Mouse (Mus musculus): Measurements from ENCODE around the gene 9230112D13Rik. TPM values are rescaled to one million over a fixed set of nuclear protein-coding genes. Genes with fewer than 3 reads are reported as not detected.

The 9230112D13Rik gene
- not detected in 2 replicates for polyA plus RNA-seq (2015; fragmentation: Nextera tagmentation; extraction: Ambion mirVana)

GRCm38 (mm10) chr14:34522701-34523100 is at the start of gene 9230112D13Rik:
TSS of gene 9230112D13Rik (minus strand) at chr14:34522801.
- WGBS = 62% methylated on average over 8 of the region's 8 CpGs
- H3K27me3 ChIP-seq = peaks cover 42% of the 10 kb centered on the region
- H3K4me1 ChIP-seq = peaks cover 4% of the 10 kb centered on the region; the same call in 1 of the 2 replicates
- H3K4me2 ChIP-seq = no peak within 1 kb of the TSS
- no peak within 1 kb of the TSS for H3K4me3 ChIP-seq
- no peak within 1 kb of the TSS for H3K9ac ChIP-seq
- no peak within 1 kb of the TSS for H3K27ac ChIP-seq
- no peak for ATAC-seq (ENCODE audit: borderline replicate concordance, extremely low read depth, low FRiP score, low TSS enrichment)
- no peaks in the 10 kb centered on the region for H3K9me3 ChIP-seq
- H3K36me3 ChIP-seq = no peaks in the 10 kb centered on the region

GRCm38 (mm10) chr14:34571610-34572387 is 49.2 kb upstream of the 9230112D13Rik start:
- WGBS = 79% methylated on average over 17 of the region's 17 CpGs
- H3K4me1 ChIP-seq = 0 out of 2 replicates have a peak, but pooled peaks cover 10% of the 10 kb centered on the region
- no peak for ATAC-seq (ENCODE audit: borderline replicate concordance, extremely low read depth, low FRiP score, low TSS enrichment)
- H3K4me3 ChIP-seq = no peak overlapping the region
- no peaks in the 10 kb centered on the region for H3K36me3 ChIP-seq
- no peaks in the 10 kb centered on the region for H3K9me3 ChIP-seq
- H3K27me3 ChIP-seq = no peaks in the 10 kb centered on the region
- no peak overlapping the region for H3K9ac ChIP-seq
- no peak overlapping the region for H3K27ac ChIP-seq
- no peak overlapping the region for H3K4me2 ChIP-seq

DNA sequence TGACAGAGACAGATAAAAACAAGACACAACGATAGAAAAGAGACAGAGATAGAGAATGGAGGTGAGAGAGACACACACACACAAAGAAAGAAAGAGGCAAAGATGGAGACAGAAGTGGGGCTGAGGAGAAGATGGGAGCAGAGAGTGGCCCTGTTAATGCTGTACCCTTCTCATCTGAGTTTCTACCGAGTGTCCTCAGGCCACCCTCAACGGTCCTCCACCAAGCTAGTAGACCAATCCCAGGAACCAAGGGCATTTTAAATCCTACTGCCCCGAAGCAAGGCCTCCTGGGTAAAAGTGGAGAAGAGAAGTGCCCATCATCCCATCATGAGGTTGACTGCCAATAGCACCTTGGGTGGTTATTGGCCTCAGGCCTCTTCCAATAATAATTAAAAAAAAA is 48.3 kb upstream of the 9230112D13Rik start:
- H3K4me2 ChIP-seq = no peak overlapping the region
- no peak overlapping the region for H3K9ac ChIP-seq
- no peak overlapping the region for H3K4me3 ChIP-seq
- no peak for ATAC-seq (ENCODE audit: borderline replicate concordance, extremely low read depth, low FRiP score, low TSS enrichment)
- no peaks in the 10 kb centered on the region for H3K27me3 ChIP-seq
- H3K36me3 ChIP-seq = no peaks in the 10 kb centered on the region
- H3K4me1 ChIP-seq = peaks cover 16% of the 10 kb centered on the region; the same call in 1 of the 2 replicates
- no peaks in the 10 kb centered on the region for H3K9me3 ChIP-seq
- WGBS = 69% methylated on average over 4 of the region's 4 CpGs
- no peak overlapping the region for H3K27ac ChIP-seq

- Histone ChIP-seq H3K4me3 (no peak overlapping the region), H3K9ac (no peak overlapping the region)
These were observed 47.7 kb upstream of the 9230112D13Rik start for GRCm38 (mm10) chr14:34570294-34570693.

GRCm38 (mm10) chr14:34569534-34570194 is 47.1 kb upstream of the 9230112D13Rik start:
- 30% methylated on average over 27 of the region's 27 CpGs for WGBS
- peaks cover 24% of the 10 kb centered on the region; the same call in 1 of the 2 replicates for H3K4me1 ChIP-seq
- no peak for ATAC-seq (ENCODE audit: borderline replicate concordance, extremely low read depth, low FRiP score, low TSS enrichment)
- no peaks in the 10 kb centered on the region for H3K9me3 ChIP-seq
- H3K9ac ChIP-seq = no peak overlapping the region
- H3K27me3 ChIP-seq = no peaks in the 10 kb centered on the region
- H3K27ac ChIP-seq = no peak overlapping the region
- H3K4me3 ChIP-seq = peak overlapping the region; percentile 22
- H3K4me2 ChIP-seq = peak overlapping the region; percentile 52
- H3K36me3 ChIP-seq = no peaks in the 10 kb centered on the region

More at GRCm38 (mm10) chr14:34570294-34570693, 47.7 kb upstream of the 9230112D13Rik start:
- Histone ChIP-seq H3K9me3 (no peaks in the 10 kb centered on the region), H3K27me3 (no peaks in the 10 kb centered on the region), H3K36me3 (no peaks in the 10 kb centered on the region), H3K4me1 (peaks cover 22% of the 10 kb centered on the region; the same call in 1 of the 2 replicates), H3K4me2 (peak overlapping the region; percentile 52), H3K27ac (no peak overlapping the region)
- no peak for ATAC-seq (ENCODE audit: borderline replicate concordance, extremely low read depth, low FRiP score, low TSS enrichment)
- WGBS = under 1% methylated on average over 6 of the region's 6 CpGs

DNA sequence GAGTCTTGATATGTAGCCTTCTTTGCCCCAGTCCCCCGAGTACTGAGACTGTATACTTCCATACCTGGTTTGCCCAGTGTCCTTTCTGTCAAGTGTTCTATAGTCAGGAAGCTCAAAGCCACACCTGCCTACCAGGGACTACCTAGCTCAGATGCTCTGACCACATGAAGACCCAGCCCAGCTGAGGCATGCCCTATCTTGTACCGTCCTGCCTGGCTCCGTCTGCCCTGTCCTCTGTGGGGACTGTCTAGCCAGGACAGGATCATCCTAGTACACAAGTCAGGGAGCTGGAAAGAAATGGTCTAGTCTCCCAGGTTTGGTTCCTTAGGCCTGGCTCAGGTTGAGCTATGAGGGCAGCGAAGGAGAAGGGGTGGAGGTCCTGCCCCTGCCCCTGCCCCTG is 46.0 kb upstream of the 9230112D13Rik start:
- 78% methylated on average over 4 of the region's 4 CpGs for WGBS
- Histone ChIP-seq H3K27me3 (no peaks in the 10 kb centered on the region), H3K4me1 (peaks cover 24% of the 10 kb centered on the region; the same call in 1 of the 2 replicates), H3K4me2 (no peak overlapping the region), H3K4me3 (no peak overlapping the region), H3K9me3 (no peaks in the 10 kb centered on the region), H3K9ac (no peak overlapping the region), H3K36me3 (no peaks in the 10 kb centered on the region), H3K27ac (no peak overlapping the region)
- ATAC-seq (ENCODE audit: borderline replicate concordance, extremely low read depth, low FRiP score, low TSS enrichment) = no peak

DNA sequence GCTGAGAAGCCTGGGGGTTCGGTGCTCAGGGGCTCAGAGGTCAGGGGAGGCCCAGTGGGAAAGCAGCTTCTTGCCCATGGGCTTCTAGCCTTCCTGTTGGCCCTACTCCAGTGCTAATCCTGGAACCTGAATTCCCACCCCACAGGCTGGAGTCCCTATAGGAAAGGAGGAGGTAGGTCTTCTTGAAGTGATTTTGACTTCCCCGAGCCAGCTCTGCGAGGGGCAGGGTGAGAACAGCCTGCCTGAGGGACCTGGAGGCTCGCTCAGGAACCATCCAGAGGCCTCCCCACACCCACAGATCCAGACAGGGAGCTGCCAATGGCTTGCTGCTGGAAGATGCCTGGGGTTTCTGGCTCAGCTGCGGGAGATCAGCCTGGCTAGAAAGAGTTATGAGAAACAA is 45.1 kb upstream of the 9230112D13Rik start:
- peaks cover 24% of the 10 kb centered on the region; the same call in 1 of the 2 replicates for H3K4me1 ChIP-seq
- H3K4me3 ChIP-seq = no peak overlapping the region
- H3K4me2 ChIP-seq = no peak overlapping the region
- no peaks in the 10 kb centered on the region for H3K27me3 ChIP-seq
- no peak overlapping the region for H3K27ac ChIP-seq
- no peak overlapping the region for H3K9ac ChIP-seq
- no peaks in the 10 kb centered on the region for H3K9me3 ChIP-seq
- no peaks in the 10 kb centered on the region for H3K36me3 ChIP-seq
- no peak for ATAC-seq (ENCODE audit: borderline replicate concordance, extremely low read depth, low FRiP score, low TSS enrichment)
- WGBS = 49% methylated on average over 5 of the region's 5 CpGs

- no peaks in the 10 kb centered on the region for H3K9me3 ChIP-seq
- no peaks in the 10 kb centered on the region for H3K27me3 ChIP-seq
- H3K4me2 ChIP-seq = no peak overlapping the region
- WGBS = 92% methylated on average over 7 of the region's 7 CpGs
- no peak overlapping the region for H3K27ac ChIP-seq
- H3K9ac ChIP-seq = no peak overlapping the region
- no peak overlapping the region for H3K4me3 ChIP-seq
- ATAC-seq (ENCODE audit: borderline replicate concordance, extremely low read depth, low FRiP score, low TSS enrichment) = no peak
- peaks cover 24% of the 10 kb centered on the region; the same call in 1 of the 2 replicates for H3K4me1 ChIP-seq
- H3K36me3 ChIP-seq = no peaks in the 10 kb centered on the region
These were observed 43.9 kb upstream of the 9230112D13Rik start for GRCm38 (mm10) chr14:34566530-34566929.

GRCm38 (mm10) chr14:34565711-34566110 is 43.1 kb upstream of the 9230112D13Rik start:
- Histone ChIP-seq H3K4me3 (no peak overlapping the region), H3K36me3 (no peaks in the 10 kb centered on the region), H3K27ac (peak overlapping the region; percentile 51; the same call in 1 of the 2 replicates), H3K9me3 (no peaks in the 10 kb centered on the region), H3K27me3 (no peaks in the 10 kb centered on the region), H3K4me2 (peak overlapping the region; percentile 5; the same call in 1 of the 2 replicates), H3K4me1 (peaks cover 24% of the 10 kb centered on the region; the same call in 1 of the 2 replicates), H3K9ac (no peak overlapping the region)
- peak; percentile 76; the same call in 1 of the 2 replicates for ATAC-seq (ENCODE audit: borderline replicate concordance, extremely low read depth, low FRiP score, low TSS enrichment)
- WGBS = 45% methylated on average over 17 of the region's 17 CpGs

DNA sequence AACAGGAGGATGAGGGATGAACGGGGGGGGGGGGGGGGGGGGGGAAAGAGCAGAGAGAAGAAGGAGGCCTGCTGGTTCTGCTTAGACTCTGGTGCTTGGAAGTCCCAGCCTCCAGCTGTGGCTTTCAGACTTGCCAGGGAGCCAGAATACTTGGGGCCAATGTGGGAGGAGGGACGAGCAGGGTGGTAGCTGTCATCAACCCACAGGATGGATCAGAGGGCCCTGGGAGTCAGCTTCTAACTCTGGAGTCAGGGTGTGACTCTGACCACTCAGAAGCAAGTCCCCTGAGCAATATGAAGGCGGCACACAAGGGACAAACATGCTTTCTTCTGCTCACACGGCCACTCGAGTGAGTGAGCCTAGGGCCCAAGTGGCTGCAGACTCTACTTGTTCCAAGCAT is 42.0 kb upstream of the 9230112D13Rik start:
- Histone ChIP-seq H3K4me1 (peaks cover 22% of the 10 kb centered on the region; the same call in 1 of the 2 replicates), H3K27me3 (no peaks in the 10 kb centered on the region), H3K9ac (no peak overlapping the region), H3K36me3 (no peaks in the 10 kb centered on the region), H3K4me2 (no peak overlapping the region), H3K4me3 (no peak overlapping the region), H3K27ac (peak overlapping the region; percentile 51), H3K9me3 (no peaks in the 10 kb centered on the region)
- 53% methylated on average over 5 of the region's 5 CpGs for WGBS
- no peak for ATAC-seq (ENCODE audit: borderline replicate concordance, extremely low read depth, low FRiP score, low TSS enrichment)

DNA sequence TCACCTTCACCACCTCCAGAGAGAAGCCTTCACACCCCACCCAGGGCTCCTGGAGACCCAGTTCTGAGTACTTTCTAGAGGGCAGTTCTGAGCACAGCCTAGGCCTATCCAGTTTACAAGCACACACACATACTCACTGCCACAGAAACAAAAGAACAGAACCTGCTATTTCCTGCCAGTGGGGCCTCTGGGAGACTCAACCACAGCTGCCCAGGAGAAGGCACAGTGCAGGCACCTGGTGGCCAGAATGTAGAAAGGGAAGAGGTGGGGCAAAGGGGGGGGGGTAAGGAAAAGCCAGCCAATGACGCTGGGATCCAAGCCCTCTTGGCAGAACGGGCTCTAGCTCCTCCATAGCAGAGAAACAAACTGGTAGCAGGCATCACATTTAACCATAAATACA is 39.8 kb upstream of the 9230112D13Rik start:
- Histone ChIP-seq H3K4me1 (peaks cover 14% of the 10 kb centered on the region; the same call in 1 of the 2 replicates), H3K4me3 (no peak overlapping the region), H3K9me3 (no peaks in the 10 kb centered on the region), H3K27me3 (no peaks in the 10 kb centered on the region), H3K4me2 (no peak overlapping the region), H3K9ac (no peak overlapping the region), H3K27ac (no peak overlapping the region), H3K36me3 (no peaks in the 10 kb centered on the region)
- no peak for ATAC-seq (ENCODE audit: borderline replicate concordance, extremely low read depth, low FRiP score, low TSS enrichment)
- 21% methylated on average over 2 of the region's 2 CpGs for WGBS

GRCm38 (mm10) chr14:34561647-34562046 is 39.0 kb upstream of the 9230112D13Rik start:
- no peaks in the 10 kb centered on the region for H3K9me3 ChIP-seq
- 83% methylated on average over 8 of the region's 8 CpGs for WGBS
- H3K4me1 ChIP-seq = peaks cover 14% of the 10 kb centered on the region; the same call in 1 of the 2 replicates
- no peak overlapping the region for H3K4me2 ChIP-seq
- H3K36me3 ChIP-seq = no peaks in the 10 kb centered on the region
- H3K4me3 ChIP-seq = no peak overlapping the region
- H3K9ac ChIP-seq = no peak overlapping the region
- no peak overlapping the region for H3K27ac ChIP-seq
- H3K27me3 ChIP-seq = no peaks in the 10 kb centered on the region
- ATAC-seq (ENCODE audit: borderline replicate concordance, extremely low read depth, low FRiP score, low TSS enrichment) = no peak
